Mouse (Mus musculus): ENCODE measurements around the gene Sycp1. TPM values are rescaled to one million over a fixed set of nuclear protein-coding genes. Genes with fewer than 3 reads are reported as not detected.

Gene Sycp1
- total and polyA plus RNA-seq, 3 experiments = not detected

GRCm38 (mm10) chr3:102979550-102980348 is 43.8 kb upstream of the Sycp1 start:
- dilution Hi-C loops (cut with MboI; ENCODE audit: extremely low pct_ligation_motif_present, extremely low pct_unique_long_range_greater_than_20kb, low sequenced_read_pairs) (no loop called here), in situ Hi-C loops (cut with MboI; ENCODE audit: low pct_ligation_motif_present, low pct_unique_long_range_greater_than_20kb, low sequenced_read_pairs) (no loop called here)
- Histone ChIP-seq H3K4me3 (replicated peaks in 1 of 3; ENCODE audit: low read depth in 2 of 3, low read length in 2 of 3, poor library complexity in 1 of 3) (no peak overlapping the region), H3K27me3 (replicated peaks) (no peaks in the 10 kb centered on the region), H3K9me3 (replicated peaks; ENCODE audit: low read length) (no peaks in the 10 kb centered on the region), H3K36me3 (replicated peaks in 1 of 2; ENCODE audit: control insufficient read depth in 1 of 2, insufficient read depth in 1 of 2, low read length in 1 of 2) (no peaks in the 10 kb centered on the region), H3K4me1 (ENCODE audit: control insufficient read depth in 1 of 2, insufficient read depth in 2 of 2) (no peaks in the 10 kb centered on the region), H3K9ac (ENCODE audit: insufficient read depth, low read depth) (no peak overlapping the region), H3K79me2 (replicated peaks; ENCODE audit: control insufficient read depth, extremely low read depth, insufficient read depth, poor library complexity, severe bottlenecking) (no peaks in the 10 kb centered on the region), H3K27ac (ENCODE audit: insufficient read depth, low read depth) (no peak overlapping the region), H3K4me2 (ENCODE audit: insufficient read depth, low read depth, poor library complexity, severe bottlenecking) (no peak overlapping the region)
- TF ChIP-seq MYC (IDR thresholded peaks at IDR 0.05; ENCODE audit: low read depth, low read length) (no peak), MAFK (IDR thresholded peaks at IDR 0.05; ENCODE audit: insufficient replicate concordance, low read length) (no peak), CHD2 (IDR thresholded peaks at IDR 0.05; ENCODE audit: low read length) (no peak), HCFC1 (IDR thresholded peaks at IDR 0.05; ENCODE audit: low read depth, low read length) (no peak), ZNF384 (IDR thresholded peaks at IDR 0.05; ENCODE audit: low read depth, low read length) (no peak), SMC3 (IDR thresholded peaks at IDR 0.05; ENCODE audit: low read depth, low read length) (no peak), E2F4 (IDR thresholded peaks at IDR 0.05; ENCODE audit: insufficient replicate concordance, low read depth, low read length) (no peak), RAD21 (IDR thresholded peaks at IDR 0.05; ENCODE audit: low read depth, low read length) (no peak)
- DNase-seq (ENCODE audit: extremely low read depth) = no peak

- Histone ChIP-seq H3K27me3 (replicated peaks) (no peaks in the 10 kb centered on the region), H3K4me1 (ENCODE audit: control insufficient read depth in 1 of 2, insufficient read depth in 2 of 2) (no peaks in the 10 kb centered on the region), H3K27ac (ENCODE audit: insufficient read depth, low read depth) (no peak overlapping the region), H3K79me2 (replicated peaks; ENCODE audit: control insufficient read depth, extremely low read depth, insufficient read depth, poor library complexity, severe bottlenecking) (no peaks in the 10 kb centered on the region), H3K9me3 (replicated peaks; ENCODE audit: low read length) (no peaks in the 10 kb centered on the region), H3K4me3 (replicated peaks in 1 of 3; ENCODE audit: low read depth in 2 of 3, low read length in 2 of 3, poor library complexity in 1 of 3) (no peak overlapping the region), H3K4me2 (ENCODE audit: insufficient read depth, low read depth, poor library complexity, severe bottlenecking) (no peak overlapping the region), H3K36me3 (replicated peaks in 1 of 2; ENCODE audit: control insufficient read depth in 1 of 2, insufficient read depth in 1 of 2, low read length in 1 of 2) (no peaks in the 10 kb centered on the region), H3K9ac (ENCODE audit: insufficient read depth, low read depth) (no peak overlapping the region)
- in situ Hi-C loops (cut with MboI; ENCODE audit: low pct_ligation_motif_present, low pct_unique_long_range_greater_than_20kb, low sequenced_read_pairs) (no loop called here), dilution Hi-C loops (cut with MboI; ENCODE audit: extremely low pct_ligation_motif_present, extremely low pct_unique_long_range_greater_than_20kb, low sequenced_read_pairs) (no loop called here)
- TF ChIP-seq EP300 (IDR thresholded peaks at IDR 0.05; ENCODE audit: low read length) = no peak
- TF ChIP-seq BHLHE40 (IDR thresholded peaks at IDR 0.05; ENCODE audit: low read depth, low read length) = no peak
- TF ChIP-seq MXI1 (IDR thresholded peaks at IDR 0.05; ENCODE audit: low read depth, low read length) = no peak
- no peak for TF ChIP-seq CHD1 (IDR thresholded peaks at IDR 0.05; ENCODE audit: low read depth, low read length)
- no peak for TF ChIP-seq MAX (IDR thresholded peaks at IDR 0.05; ENCODE audit: low read length)
- no peak for TF ChIP-seq POLR2AphosphoS2 (IDR thresholded peaks at IDR 0.05; ENCODE audit: low read depth, low read length)
- TF ChIP-seq SMC3 (IDR thresholded peaks at IDR 0.05; ENCODE audit: low read depth, low read length) = no peak
- TF ChIP-seq JUND (conservative IDR thresholded peaks at IDR 0.05; ENCODE audit: low read depth, low read length) = no peak
- TF ChIP-seq ZNF384 (IDR thresholded peaks at IDR 0.05; ENCODE audit: low read depth, low read length) = no peak
- TF ChIP-seq IRF4 (IDR thresholded peaks at IDR 0.05; ENCODE audit: low read depth, low read length) = no peak
- TF ChIP-seq MAZ (IDR thresholded peaks at IDR 0.05; ENCODE audit: low read depth, low read length) = no peak
- DNase-seq (ENCODE audit: extremely low read depth) = no peak
These were observed 41.0 kb upstream of the Sycp1 start for GRCm38 (mm10) chr3:102976906-102977305.

Data from CH12.LX (cell line).